Mouse (Mus musculus): ENCODE data around the gene Pank2.
"Not testable (repeated sequence)": the region's sequence is repeated elsewhere in the genome, so short reads cannot be mapped to it uniquely, and the experiment has no call there.

Pank2 gene

DNA sequence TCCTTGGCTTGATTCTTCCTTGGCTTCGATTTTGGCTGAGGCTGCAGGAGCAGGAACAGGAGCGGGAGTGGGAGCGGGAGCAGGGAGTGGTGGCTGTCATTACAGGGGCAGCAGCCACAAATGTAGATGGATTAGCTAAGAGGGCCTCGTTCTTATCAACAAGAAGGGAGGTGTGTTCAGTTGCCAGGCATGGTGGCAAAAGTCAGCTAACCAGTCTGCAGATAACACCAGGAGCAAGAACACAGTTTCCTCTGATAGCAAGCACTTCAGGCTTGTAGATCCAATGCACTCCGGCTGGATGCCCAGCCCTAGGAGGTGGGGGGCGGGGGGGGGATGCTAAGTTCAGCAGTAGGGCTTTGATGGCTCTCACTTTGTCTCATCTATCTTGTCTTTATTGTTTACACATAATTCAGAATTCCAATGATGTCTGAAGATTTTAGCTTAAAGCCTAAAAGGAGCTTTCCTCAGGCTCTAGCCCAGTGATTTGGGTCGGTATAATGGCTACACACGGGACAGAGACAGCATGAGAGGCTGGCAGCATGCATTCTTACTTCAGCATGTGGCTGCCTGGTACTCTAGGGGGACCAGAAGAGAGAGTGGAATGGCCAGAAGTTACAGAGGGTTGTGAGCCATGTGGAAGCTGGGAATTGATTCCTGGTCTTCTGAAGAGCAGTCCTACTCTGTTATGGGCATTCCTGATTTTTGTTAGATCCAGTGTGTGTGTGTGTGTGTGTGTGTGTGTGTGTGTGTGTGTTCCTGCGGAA is 1.6 kb upstream of the Pank2 start:
- CTCF ChIA-PET = no interaction called here

DNA sequence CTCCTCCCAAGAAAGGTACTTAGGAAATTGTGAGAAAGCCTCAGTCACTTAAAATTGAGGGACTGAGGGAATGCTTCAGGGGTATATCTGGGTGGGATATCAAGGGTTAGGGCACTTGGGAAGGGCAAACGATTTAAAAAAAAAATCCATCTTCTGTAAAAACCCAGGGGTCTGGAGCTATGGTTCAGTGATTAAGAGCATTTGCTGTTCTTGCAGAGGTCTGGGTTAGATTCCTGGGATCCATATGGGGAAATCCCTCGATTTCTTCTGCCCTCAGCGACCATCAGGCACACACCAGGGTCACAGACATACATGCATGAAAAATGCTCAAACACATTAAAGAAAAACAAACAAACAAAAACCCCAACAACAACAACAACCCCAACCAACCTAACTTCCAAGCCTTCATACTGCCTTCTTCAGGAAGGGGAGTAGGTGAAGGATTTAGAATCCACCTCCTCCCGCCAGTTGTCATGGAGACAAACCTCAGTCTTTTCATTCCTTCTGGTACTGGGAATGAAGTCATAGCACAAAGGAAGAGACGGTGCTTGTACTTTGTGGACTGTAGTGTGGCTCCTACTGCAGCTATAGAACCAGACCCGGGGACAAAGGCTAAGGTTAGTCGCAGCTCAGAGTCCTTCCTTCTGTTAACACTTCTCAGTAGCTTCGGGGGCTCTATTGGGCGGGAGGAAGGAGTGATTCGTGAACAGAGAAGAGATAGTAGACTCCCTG is 648 bp upstream of the Pank2 start:
- CTCF ChIA-PET = no interaction called here

DNA sequence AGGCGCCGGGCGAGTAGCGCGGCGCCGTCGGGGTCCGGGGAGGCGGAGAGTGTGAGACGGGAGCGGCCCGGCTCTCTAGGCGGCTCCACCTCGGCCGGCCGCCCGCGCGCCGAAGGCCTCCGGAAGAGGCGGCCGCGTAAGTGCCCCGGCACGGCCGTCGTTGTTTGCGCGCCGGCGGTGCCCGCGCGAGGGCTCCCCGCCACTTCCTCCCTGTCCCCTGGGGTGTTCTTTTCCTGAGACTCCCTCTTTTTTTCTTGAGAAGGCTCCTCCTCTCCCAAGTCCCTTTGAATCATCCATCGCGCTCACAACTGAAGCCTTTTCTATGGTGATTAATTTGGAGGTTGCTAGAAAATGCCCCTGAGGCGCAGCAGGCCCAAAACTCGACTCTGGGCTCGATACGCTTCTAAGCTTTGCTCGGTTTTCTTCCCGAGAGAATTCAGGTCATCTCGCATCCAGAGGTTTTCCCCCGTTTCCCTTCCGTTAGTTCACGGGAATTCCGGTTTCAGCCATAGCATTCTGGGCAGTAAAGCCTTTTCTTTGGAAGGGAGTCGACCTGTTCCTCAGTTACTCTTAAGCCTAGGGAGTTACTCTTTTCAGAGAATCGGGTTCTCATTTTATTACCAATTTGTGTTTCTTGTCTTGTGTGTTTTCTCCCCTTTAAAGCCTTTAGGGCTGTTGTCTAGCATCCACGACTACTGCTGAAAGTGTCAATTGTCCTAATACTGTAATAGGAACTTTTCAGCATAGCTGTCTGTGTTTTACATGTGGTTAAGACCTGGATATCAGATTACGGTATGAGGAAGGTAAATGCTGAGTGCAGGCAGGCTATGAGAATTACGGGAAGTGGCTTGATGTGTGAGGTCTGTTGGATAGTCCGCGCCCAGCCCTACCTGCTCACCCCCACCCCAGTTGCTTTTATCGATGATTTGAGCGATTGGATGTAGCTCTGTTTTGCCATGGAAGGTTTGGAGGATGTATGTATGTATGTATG is 680 bp downstream of the Pank2 start:
- CTCF ChIA-PET = interaction anchor here (1.1 kb wide), 1 partner anchor 19 kb away, joined by 3 read pairs; no protein-coding TSS in a partner anchor

DNA sequence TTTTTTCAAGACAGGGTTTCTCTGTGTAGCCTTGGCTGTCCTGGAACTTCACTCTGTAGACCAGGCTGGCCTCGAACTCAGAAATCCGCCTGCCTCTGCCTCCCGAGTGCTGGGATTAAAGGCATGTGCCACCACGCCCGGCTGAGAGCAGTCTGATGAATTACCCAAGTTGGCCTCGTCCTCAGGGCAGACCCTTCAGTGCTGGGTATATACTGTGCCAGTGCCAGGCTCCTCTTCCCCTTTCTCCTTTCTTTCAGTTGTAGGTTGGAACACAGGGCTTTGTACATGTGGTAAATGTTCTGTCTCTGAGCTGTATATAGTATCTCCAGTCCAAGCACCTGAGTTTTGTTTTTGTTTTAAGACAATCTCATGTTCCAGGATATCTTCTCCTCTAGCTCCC is 1.7 kb downstream of the Pank2 start:
- CTCF ChIA-PET = interaction anchor here (1.1 kb wide), 1 partner anchor 18 kb away, joined by 3 read pairs; no protein-coding TSS in a partner anchor

DNA sequence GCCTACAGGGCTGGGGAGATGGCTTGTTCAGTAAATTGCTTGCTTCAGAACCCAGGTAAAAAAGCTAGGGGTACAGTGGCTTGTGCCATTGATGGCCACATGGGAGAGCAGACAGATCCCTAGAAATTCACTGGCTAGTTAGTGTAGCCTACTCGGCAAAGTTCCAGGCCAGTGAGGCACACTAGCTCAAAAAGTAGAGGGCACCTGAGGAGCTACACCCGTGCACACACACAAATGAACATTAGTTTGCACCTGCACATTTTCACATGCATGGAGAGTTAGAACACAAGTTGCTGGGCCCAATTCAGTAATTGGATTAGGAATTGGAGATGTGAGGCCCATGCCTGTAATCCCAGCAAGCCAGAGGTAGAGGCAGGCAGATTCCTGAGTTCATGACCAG is 2.8 kb downstream of the Pank2 start:
- CTCF ChIA-PET = no interaction called here

DNA sequence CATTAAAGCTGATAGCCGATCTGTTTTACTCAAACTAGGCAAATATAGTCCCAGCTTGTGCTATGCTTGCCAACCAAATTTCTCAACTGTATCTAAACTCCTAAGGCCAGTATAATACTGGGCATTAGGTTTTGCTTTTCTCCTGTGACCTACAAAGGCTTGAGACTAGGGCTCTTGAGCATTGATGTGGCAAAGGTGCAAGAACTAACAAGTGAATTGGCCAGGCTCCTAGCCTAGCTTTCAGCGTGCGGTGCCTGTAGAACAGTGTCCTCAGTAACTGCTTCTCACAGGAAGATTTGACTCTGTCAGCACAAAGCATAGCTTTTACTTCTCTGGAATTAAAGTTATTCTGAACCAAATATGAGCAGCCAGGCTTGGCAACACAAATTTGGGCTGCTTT is 13.2 kb downstream of the Pank2 start:
- CTCF ChIA-PET = no interaction called here

DNA sequence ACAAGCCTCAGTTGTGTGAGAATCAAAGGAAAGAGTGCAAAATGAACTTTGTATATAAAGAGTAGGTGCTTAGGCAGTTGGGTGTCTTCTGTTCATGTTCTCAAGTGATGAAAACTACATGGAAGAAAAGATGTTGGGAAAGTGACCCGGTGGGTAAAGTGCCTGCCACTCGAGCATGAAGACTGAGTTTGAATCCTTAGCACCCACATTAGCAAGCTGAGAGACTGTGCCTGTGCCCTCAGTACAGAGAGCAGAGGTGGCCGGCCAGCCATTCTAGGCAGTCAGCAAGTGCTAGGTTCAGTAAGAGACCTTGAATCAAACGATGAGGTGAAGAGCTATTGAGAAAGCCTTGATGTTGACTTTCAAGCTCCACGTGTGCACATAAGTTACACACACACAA is 14.4 kb downstream of the Pank2 start:
- CTCF ChIA-PET = no interaction called here

DNA sequence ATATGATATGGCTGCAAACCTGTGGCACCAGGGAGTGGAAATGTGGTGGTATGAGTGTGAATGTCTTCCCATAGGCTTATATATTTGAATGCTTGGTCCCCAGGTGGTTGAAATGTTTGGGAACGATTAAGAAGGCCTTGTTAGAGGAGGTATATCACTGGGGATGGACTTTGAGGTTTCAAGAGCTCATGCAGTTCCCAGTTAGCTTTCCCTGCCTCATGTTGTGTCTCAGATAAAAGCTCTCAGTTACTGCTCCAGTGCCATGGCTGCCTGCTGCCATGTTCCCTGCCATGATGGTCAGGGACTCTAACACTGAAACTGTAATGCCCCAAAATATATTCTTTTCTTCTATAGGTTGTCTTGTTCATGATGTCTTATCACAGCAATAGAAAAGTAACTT is 19.3 kb downstream of the Pank2 start:
- CTCF ChIA-PET = no interaction called here

DNA sequence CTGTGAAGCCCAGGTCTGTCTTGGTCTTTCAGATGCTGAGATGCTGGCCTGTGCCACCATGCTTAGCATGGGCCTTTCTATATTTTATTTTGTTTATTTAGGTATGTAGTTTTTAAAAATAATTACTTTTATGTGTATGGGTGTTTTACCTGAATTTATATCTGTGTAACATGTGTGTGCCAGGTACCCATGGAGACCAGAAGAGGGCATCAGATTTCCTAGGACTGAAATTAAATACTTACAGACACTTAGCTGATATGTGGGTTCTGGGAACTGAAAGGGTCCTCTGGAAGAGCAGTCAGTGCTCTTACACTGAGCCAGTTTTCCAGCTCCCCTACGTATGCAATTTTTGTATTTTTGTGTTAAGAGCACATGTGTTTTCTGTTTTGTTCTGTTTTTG is 24.0 kb downstream of the Pank2 start:
- CTCF ChIA-PET = no interaction called here

DNA sequence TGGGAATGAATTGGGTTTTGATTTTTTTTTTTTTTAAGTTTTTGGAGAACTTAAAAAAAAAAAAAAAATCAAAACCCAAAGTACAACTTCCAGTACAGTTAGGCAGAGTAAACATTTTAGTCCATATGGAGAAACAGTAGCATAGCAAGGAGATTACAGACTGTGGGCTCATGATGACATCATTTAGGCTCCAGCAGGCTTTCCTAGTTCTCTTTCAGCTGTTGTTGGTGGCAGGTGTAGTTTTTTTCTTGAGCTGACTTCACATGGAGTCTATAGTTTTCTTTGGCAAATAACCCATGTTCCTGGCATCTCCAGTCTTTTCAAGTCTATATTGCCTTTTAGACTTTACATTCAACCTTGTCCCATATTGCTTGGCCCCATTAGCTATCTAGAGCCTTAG is 28.4 kb downstream of the Pank2 start:
- CTCF ChIA-PET = interaction anchor here (0.8 kb wide), 1 partner anchor 13 kb away, joined by 3 read pairs; no protein-coding TSS in a partner anchor

DNA sequence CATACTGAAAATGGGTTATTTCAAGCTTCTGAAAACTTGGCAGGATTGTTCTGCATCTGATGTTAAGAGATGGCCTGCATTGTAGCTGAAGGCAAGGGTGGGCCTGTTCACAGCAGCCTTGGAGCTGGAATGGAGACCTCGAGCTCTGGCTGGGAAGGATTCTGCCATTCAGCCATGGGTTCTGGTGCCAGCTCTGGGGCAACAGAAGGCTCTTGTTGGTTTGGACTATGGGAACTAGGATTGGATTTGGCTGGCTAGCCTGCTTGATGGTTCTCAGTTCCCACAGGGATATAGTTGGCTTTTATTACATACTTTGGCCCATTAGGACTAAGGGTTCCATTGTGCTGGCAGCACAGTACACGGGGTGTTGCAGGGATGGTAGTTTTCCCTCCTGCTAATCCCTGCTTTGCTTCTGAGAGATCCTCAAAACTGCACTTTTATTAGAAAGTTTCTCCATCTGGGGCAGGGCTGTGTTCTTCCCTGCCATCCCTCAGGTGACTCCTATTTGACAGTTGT is 34.5 kb downstream of the Pank2 start:
- CTCF ChIA-PET = no interaction called here

DNA sequence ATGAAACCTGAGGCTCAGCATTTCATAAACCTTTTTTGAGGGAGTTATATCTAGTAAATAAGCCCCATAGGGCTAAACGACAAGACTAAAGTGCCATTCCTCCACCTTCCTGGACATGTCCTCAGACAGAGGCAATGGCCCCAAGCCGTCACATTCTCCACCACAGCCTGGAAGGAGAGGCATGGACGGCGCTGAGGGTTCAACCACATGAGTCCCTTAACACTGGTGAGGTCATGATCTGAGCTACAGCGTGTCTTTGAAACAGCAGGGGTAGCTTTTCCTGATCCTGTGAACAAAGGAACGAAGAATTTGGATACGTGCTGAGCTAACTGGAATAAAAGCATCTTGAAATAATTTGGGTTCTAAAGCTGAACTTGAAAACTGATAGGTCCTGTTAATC is 36.4 kb downstream of the Pank2 start:
- CTCF ChIA-PET = not testable (repeated sequence)

DNA sequence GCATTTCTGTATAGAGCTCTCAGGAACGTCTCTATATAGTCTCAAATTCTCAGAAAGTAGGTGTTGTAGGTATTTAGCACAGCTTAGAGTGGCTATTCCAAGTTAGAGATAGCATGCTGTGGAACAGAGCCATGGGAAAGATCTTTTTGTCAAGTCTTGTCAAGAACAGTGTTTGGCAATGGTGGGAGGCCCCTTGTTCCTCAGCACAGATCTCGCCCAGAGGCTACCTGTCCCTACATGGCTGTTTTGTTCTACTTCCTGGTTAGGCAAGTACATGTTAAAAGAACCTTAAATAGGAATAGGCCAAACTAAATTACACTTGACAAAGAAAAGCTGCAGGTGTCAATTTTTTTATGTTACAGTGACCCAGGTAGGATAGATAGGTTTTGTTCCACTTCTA is 38.2 kb downstream of the Pank2 start:
- CTCF ChIA-PET = no interaction called here

DNA sequence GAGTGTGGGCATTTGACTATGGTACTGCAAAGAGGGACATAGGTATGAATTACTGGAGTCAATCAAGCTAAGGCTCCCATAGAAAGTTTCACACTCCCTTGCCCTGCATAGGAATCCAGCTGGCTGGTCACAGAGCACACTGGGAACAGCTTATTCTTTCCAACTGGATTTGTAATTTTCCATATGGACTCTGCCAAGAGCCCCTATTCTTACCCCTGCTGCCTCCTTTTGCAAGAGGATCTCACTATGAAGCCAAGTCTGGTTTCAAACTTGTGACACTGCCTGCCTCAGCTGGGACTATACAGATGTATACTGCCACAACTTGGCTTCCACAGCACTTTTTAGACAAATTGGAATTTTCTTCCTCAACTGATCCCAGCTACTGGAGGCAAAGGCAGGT is 39.3 kb downstream of the Pank2 start:
- CTCF ChIA-PET = no interaction called here

DNA sequence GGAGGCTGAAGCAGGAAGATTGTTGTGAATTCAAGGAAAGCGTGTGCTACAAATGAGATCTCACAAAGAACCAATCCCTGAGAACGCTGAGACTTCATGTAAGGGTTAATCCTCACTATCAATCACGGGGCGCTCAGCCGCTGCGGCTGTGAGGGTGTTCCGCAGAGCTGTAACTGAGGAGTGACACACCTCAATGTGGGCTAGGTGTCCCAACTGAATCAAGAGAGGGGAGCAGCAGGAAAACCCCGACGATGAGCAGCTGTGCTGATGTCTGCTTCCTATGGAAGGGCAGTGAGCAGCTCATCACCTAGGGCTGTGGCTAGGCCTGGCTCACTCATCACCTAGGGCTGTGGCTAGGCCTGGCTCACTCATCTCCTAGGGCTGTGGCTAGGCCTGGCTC is 42.2 kb downstream of the Pank2 start:
- CTCF ChIA-PET = no interaction called here

DNA sequence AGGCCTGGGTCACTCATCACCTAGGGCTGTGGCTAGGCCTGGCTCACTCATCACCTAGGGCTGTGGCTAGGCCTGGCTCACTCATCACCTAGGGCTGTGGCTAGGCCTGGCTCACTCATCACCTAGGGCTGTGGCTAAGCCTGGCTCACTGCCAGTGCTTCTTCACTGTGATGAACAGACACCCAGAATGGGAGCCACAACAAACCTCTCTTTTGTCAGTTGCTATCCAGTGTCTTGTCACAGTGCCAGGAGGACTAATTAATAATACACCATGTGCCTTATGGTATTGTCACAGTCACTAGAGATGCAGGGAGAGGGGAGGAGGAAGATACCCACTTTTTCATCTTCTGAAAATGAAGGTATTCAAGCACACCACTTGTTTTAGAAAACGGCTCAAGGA is 42.9 kb downstream of the Pank2 start:
- CTCF ChIA-PET = not testable (repeated sequence)

DNA sequence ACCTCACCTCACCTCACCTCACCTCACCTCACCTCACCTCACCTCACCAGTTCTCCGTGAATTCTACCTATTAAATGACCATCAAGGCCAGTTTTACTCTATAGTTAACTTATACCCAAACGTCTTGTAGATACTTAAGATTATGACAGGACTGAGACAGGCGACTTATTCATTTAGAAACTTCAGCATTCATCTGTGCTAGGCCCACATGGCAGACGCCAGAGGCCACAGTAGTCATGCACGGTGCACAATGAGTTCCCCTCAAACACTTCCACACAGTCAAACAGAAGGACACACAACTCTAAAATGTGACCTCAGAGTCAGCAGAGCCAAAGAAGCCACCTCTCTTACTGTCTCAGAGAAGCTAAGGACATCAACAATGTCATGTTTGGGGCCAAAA is 45.1 kb downstream of the Pank2 start:
- CTCF ChIA-PET = no interaction called here

DNA sequence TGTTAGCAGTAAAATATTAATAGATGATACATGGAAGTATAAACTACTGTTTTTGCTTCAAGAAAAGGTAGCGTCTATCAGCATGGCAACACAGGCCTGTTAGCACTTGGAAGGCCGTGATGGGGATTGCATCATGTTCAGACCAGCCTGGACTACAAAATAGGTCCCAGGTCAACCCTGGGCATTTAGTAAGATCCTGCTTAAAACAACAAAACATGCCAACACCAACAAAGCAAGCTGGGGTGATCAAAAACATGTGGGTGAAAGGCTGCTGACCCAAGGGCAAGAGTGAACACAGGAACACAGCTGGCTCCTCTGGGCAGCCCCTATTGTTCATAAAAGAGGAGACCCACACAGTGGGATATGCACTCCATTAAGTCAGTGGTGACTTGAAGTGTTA is 45.5 kb downstream of the Pank2 start:
- CTCF ChIA-PET = no interaction called here

DNA sequence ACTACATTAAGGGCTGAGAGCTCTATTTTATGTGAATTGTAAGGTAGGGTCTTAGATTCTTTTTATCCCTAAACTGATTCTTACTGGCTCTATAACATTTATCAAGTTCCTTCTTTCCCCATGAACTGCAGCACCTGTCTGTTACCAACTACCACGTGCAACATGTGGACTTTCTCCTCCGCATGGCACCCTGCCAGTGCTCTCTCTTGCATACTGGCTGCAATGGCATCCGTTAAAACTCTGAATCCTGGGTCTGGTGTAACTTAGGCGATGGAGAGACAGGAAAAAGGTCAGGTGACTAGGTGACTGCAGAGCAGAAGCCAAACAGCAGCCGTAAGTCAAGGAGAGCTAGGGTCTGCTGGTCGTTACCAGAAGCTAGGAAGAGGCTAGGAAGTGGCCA is 47.0 kb downstream of the Pank2 start:
- CTCF ChIA-PET = interaction anchor here (0.6 kb wide), 2 partner anchors 253 to 285 kb away, joined by 3 to 5 read pairs; no protein-coding TSS in a partner anchor

DNA sequence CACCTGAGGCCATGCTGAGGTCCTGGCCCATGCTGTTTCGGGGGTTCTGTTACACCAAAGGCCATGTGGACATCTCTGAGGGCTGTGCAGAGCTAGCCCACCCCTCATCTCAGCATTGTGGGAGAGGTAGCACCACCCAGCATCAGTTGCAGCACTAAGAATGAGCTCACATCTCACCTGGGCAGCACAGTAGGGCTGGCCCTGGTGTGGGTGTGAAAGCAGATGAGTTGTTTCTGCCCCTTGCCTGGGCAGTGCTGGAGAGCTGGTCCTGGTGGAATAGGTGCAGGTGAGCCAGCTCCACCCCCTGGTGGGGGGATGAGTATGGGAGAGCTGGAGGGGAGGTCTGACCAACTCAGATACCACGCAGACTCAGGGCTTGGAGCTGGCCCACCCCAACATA is 53.9 kb downstream of the Pank2 start:
- CTCF ChIA-PET = no interaction called here

DNA sequence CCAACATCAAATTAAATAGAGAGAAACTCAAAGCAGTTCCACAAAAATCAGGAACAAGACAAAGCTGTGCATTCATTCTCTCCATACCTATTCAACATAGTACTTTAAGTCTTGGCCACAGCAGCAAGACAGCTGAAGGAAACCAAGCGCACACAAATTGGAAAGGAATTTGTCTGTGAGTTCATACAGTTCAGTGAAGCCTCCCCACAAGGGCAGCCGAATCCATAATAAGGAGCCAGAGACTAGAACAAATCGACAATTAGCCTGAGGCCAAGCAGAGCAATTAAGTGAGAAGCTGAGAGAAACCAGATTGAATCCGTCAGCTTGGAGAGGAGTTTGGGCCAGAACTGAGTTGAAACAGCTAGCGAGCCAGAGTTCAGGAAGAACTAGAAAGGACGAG is 57.1 kb downstream of the Pank2 start:
- CTCF ChIA-PET = interaction anchor here (0.6 kb wide), 1 partner anchor 498 kb away, joined by 4 read pairs; no protein-coding TSS in a partner anchor

DNA sequence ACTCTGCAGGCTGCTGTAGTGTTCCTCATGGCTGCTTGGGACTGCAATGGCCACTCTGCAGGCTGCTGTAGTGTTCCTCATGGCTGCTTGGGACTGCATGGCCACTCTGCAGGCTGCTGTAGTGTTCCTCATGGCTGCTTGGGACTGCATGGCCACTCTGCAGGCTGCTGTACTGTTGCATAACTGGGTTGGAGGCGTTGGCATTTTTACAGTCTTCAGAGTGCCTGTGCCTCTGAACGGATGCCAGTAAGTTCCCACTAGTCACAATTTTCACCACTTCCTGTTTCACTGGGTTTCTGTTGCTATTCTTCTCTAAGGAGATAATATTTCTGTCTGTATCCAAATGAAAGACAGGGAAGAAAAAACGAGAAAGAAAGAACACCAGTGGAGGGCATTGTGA is 58.9 kb downstream of the Pank2 start:
- CTCF ChIA-PET = not testable (repeated sequence)

Measured in spleen, embryonic (tissue).